Mouse (Mus musculus) gastrocnemius, postnatal 14 days (tissue): ENCODE measurements at regions not wholly inside any gene's neighbourhood (a gene's known extent, or its start where the extent isn't known, plus 50 kb on each side); places are given as distances from the start of the nearest gene placed in this dataset.
A peak's percentile ranks its signal among the peaks of the same experiment; 100 is the strongest.
"Not testable (repeated sequence)": the region's sequence is repeated elsewhere in the genome, so short reads cannot be mapped to it uniquely, and the experiment has no call there.

Experiments used
- DNase-seq: peaks from one replicate; pipeline ENCODE4 v3.0.0; 2021; ENCODE audit warnings: mixed read lengths
- intact Hi-C: fragments of 180-260 bp; cut with DNase I; formaldehyde crosslinking; loops from one replicate; pipeline ENCODE4 v1.15.1; 2025; ENCODE audit warnings: low total_unique reads

GRCm38 (mm10) chr10:19297669-19298068 lies 58.7 kb upstream of the Olig3 start:
- DNase-seq = no peak
- intact Hi-C loops = no loop called here

- intact Hi-C loops = no loop called here
- no peak for DNase-seq
These were observed 60.8 kb upstream of the Olig3 start for GRCm38 (mm10) chr10:19295388-19296013.

GRCm38 (mm10) chr10:19291474-19291873 lies 64.9 kb upstream of the Olig3 start:
- intact Hi-C loops = no loop called here
- no peak for DNase-seq

GRCm38 (mm10) chr10:19291039-19291438 lies 65.3 kb upstream of the Olig3 start:
- DNase-seq, intact Hi-C loops: not testable (repeated sequence)

GRCm38 (mm10) chr10:19282166-19282565 lies 74.2 kb upstream of the Olig3 start:
- intact Hi-C loops = no loop called here
- no peak for DNase-seq

- no peak for DNase-seq
These were observed 75.3 kb upstream of the Olig3 start for GRCm38 (mm10) chr10:19281021-19281420.

GRCm38 (mm10) chr10:19278189-19278842 lies 78.0 kb upstream of the Olig3 start:
- intact Hi-C loops = no loop called here
- no peak for DNase-seq

More at GRCm38 (mm10) chr10:19281021-19281420, 75.3 kb upstream of the Olig3 start:
- intact Hi-C loops = no loop called here

- intact Hi-C loops = no loop called here
- no peak for DNase-seq
These were observed 79.1 kb upstream of the Olig3 start for GRCm38 (mm10) chr10:19277103-19277827.

- intact Hi-C loops = no loop called here
- no peak for DNase-seq
These were observed 81.3 kb upstream of the Olig3 start for GRCm38 (mm10) chr10:19274985-19275384.

GRCm38 (mm10) chr10:19269418-19269817 lies 86.9 kb upstream of the Olig3 start:
- DNase-seq = no peak
- intact Hi-C loops = no loop called here

GRCm38 (mm10) chr10:19268051-19268450 lies 88.3 kb upstream of the Olig3 start:
- intact Hi-C loops = no loop called here
- DNase-seq = no peak

- peak; percentile 16 for DNase-seq
- intact Hi-C loops = loop anchor here (10.0 kb wide), 2 partner anchors 455 to 655 kb away; no protein-coding TSS in a partner anchor
These were observed 116.1 kb upstream of the Olig3 start for GRCm38 (mm10) chr10:19240102-19240759.

GRCm38 (mm10) chr10:19216240-19216639 lies 140.1 kb upstream of the Olig3 start:
- intact Hi-C loops = no loop called here

GRCm38 (mm10) chr10:19209751-19210150 lies 146.6 kb upstream of the Olig3 start:
- intact Hi-C loops = no loop called here

More at GRCm38 (mm10) chr10:19216240-19216639, 140.1 kb upstream of the Olig3 start:
- no peak for DNase-seq

GRCm38 (mm10) chr10:19208101-19208722 lies 148.1 kb upstream of the Olig3 start:
- DNase-seq = no peak
- intact Hi-C loops = no loop called here

More at GRCm38 (mm10) chr10:19209751-19210150, 146.6 kb upstream of the Olig3 start:
- no peak for DNase-seq

- DNase-seq = no peak
- intact Hi-C loops = no loop called here
These were observed 148.8 kb upstream of the Olig3 start for GRCm38 (mm10) chr10:19207505-19207904.

- intact Hi-C loops = no loop called here
These were observed 156.0 kb upstream of the Olig3 start for GRCm38 (mm10) chr10:19200311-19200710.

GRCm38 (mm10) chr10:19195676-19196075 lies 160.7 kb upstream of the Olig3 start:
- no peak for DNase-seq
- intact Hi-C loops = no loop called here

More at GRCm38 (mm10) chr10:19200311-19200710, 156.0 kb upstream of the Olig3 start:
- no peak for DNase-seq

- intact Hi-C loops = no loop called here
- DNase-seq = no peak
These were observed 161.7 kb upstream of the Olig3 start for GRCm38 (mm10) chr10:19194646-19195045.
